Mouse (Mus musculus) embryonic facial prominence, embryonic 11.5 days (tissue): Measurements from ENCODE around the gene Pi4kb. TPM values are rescaled to one million over a fixed set of nuclear protein-coding genes. Genes with fewer than 3 reads are reported as not detected.
"Not testable (repeated sequence)": the region's sequence is repeated elsewhere in the genome, so short reads cannot be mapped to it uniquely, and the experiment has no call there.

Experiments
- ATAC-seq: fragments of 200-750 bp; cut with Nextera tagmentation; replicated peaks from 2 replicates; pipeline ENCODE4 v1.8.0; 2017; ENCODE audit warnings: low read depth; ENCODE audit not compliant: insufficient number of reproducible peaks, low FRiP score, low TSS enrichment
- DNase-seq: peaks from one replicate; pipeline ENCODE4 v3.0.0-alpha.2; 2015; ENCODE audit warnings: low spot score
- H3K27ac ChIP-seq: fragments of 300-500 bp; sonication (generic); replicated peaks from 2 replicates; pipeline ENCODE4 v1.5.1; 2014; ENCODE audit warnings: mild to moderate bottlenecking, low read depth, low read length, control low read depth
- H3K27me3 ChIP-seq: fragments of 300-500 bp; sonication (generic); 2 replicates; pipeline ENCODE4 v1.6.1; 2014; ENCODE audit warnings: mild to moderate bottlenecking, low read length, moderate library complexity, mixed read lengths; ENCODE audit not compliant: control insufficient read depth, insufficient read depth
- H3K36me3 ChIP-seq: fragments of 300-500 bp; sonication (generic); replicated peaks from 2 replicates; pipeline ENCODE4 v1.6.1; 2014; ENCODE audit warnings: low read depth, mild to moderate bottlenecking, low read length, moderate library complexity, mixed read lengths; ENCODE audit not compliant: control insufficient read depth, insufficient read depth
- H3K4me1 ChIP-seq: fragments of 300-500 bp; sonication (generic); 2 replicates; pipeline ENCODE4 v1.6.1; 2014; ENCODE audit warnings: low read length, mixed read lengths; ENCODE audit not compliant: control insufficient read depth, insufficient read depth
- H3K4me2 ChIP-seq: fragments of 300-500 bp; sonication (generic); 2 replicates; pipeline ENCODE4 v1.6.1; 2014; ENCODE audit warnings: low read depth, mild to moderate bottlenecking, control low read depth, low read length, moderate library complexity
- H3K4me3 ChIP-seq: fragments of 300-500 bp; sonication (generic); 2 replicates; pipeline ENCODE4 v1.5.1; 2014; ENCODE audit warnings: low read depth, low read length, control low read depth
- H3K9ac ChIP-seq: fragments of 300-500 bp; sonication (generic); replicated peaks from 2 replicates; pipeline ENCODE4 v1.6.1; 2014; ENCODE audit warnings: mild to moderate bottlenecking, control low read depth, low read length
- H3K9me3 ChIP-seq: fragments of 300-500 bp; sonication (generic); replicated peaks from 2 replicates; pipeline ENCODE4 v1.6.1; 2016; ENCODE audit warnings: mild to moderate bottlenecking, low read length, inconsistent platforms, mixed read lengths; ENCODE audit not compliant: control insufficient read depth
- WGBS: fragments of 180-500 bp; shearing (Covaris S2); extraction: QIAGEN DNeasy Blood & Tissue Kit; methylation state at CpG from one replicate; pipeline ENCODE4 v1.1.7; 2014; 5-methylcytosine and 5-hydroxymethylcytosine counted together
- polyA plus RNA-seq: library from polyadenylated mRNA; unstranded; fragments of >200 nt; fragmentation: Nextera tagmentation; extraction: Ambion mirVana; gene quantifications from 2 replicates; pipeline ENCODE4 v1.2.1, GENCODE M21; 2014

Gene Pi4kb
- polyA plus RNA-seq, 1 experiment from 2014 or later, result 30.1 TPM

- no peak for ATAC-seq
- no peak for DNase-seq
- no peak overlapping the region for H3K4me3 ChIP-seq
- no peak overlapping the region for H3K27ac ChIP-seq
- H3K27me3 ChIP-seq, result no peaks in the 10 kb centered on the region
- no peak overlapping the region for H3K9ac ChIP-seq
- H3K9me3 ChIP-seq, result no peaks in the 10 kb centered on the region
- H3K4me2 ChIP-seq, result no peak overlapping the region
- no peaks in the 10 kb centered on the region for H3K4me1 ChIP-seq
- 29% methylated on average over 11 of the region's 11 CpGs for WGBS
- no peaks in the 10 kb centered on the region for H3K36me3 ChIP-seq
Observed at GRCm38 (mm10) chr3:95024551-95024950, 50.0 kb downstream of the Pi4kb start.

DNA sequence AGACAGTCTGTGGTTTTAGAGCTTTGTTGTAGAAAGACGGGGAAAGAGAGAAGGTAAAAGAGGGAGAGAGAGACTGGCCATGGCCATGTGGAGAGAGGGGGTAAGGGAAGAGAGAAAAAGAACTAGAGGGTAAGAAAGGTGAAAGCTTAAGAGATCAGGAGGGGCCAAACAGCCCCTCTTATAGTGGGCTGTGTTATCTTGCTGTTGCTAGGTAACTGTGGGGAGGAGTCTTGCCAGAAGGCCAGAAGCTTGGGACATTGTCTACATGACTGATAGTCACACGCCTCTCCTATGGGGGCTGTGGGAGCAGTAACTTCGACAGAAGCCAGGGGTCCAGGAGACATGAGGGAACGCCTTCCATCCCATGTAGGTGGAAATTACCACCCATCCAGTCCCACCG lies 50.7 kb downstream of the Pi4kb start:
- no peaks in the 10 kb centered on the region for H3K4me1 ChIP-seq
- 69% methylated on average over 5 of the region's 5 CpGs for WGBS
- no peak overlapping the region for H3K9ac ChIP-seq
- no peak for DNase-seq
- H3K27me3 ChIP-seq, result no peaks in the 10 kb centered on the region
- no peak for ATAC-seq
- no peak overlapping the region for H3K27ac ChIP-seq
- H3K9me3 ChIP-seq, result no peaks in the 10 kb centered on the region
- no peak overlapping the region for H3K4me2 ChIP-seq
- no peaks in the 10 kb centered on the region for H3K36me3 ChIP-seq
- H3K4me3 ChIP-seq, result no peak overlapping the region

- Histone ChIP-seq H3K27ac (no peak overlapping the region), H3K4me1 (no peaks in the 10 kb centered on the region), H3K36me3 (no peaks in the 10 kb centered on the region; the same call in 1 of the 2 replicates), H3K9ac (no peak overlapping the region), H3K9me3 (no peaks in the 10 kb centered on the region), H3K4me2 (no peak overlapping the region), H3K4me3 (no peak overlapping the region), H3K27me3 (no peaks in the 10 kb centered on the region)
- ATAC-seq (no peak), DNase-seq (no peak)
- WGBS, result 68% methylated on average over 5 of the region's 5 CpGs
Observed at GRCm38 (mm10) chr3:95027057-95027645, 52.6 kb downstream of the Pi4kb start.

- H3K4me1 ChIP-seq, result no peaks in the 10 kb centered on the region
- no peak for ATAC-seq
- no peak for DNase-seq
- H3K27me3 ChIP-seq, result no peaks in the 10 kb centered on the region
- no peak overlapping the region for H3K9ac ChIP-seq
- H3K27ac ChIP-seq, result no peak overlapping the region
- no peak overlapping the region for H3K4me2 ChIP-seq
- no peaks in the 10 kb centered on the region for H3K9me3 ChIP-seq
- H3K36me3 ChIP-seq, result peaks cover 3% of the 10 kb centered on the region
- 70% methylated on average over 5 of the region's 5 CpGs for WGBS
- H3K4me3 ChIP-seq, result no peak overlapping the region
Observed at GRCm38 (mm10) chr3:95027701-95028100, 53.2 kb downstream of the Pi4kb start.

DNA sequence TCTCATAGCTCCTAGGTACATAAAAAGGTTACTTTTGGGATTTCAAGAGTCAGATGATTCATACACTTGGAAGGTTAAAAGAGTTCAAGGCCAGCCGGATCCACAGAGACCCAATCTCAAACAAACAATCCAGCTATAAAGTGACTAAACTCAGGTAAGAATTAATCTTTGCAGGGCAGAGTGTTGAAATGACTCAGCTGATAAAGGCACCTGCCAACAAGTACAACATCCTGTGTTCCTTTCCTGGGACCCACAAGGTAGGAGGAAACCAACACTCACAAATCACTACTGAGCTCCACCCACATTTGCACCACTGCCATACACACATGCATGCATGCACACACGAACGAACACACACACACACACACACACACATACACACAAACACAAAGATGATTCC lies 54.1 kb downstream of the Pi4kb start:
- 89% methylated on average over 3 of the region's 3 CpGs for WGBS
- H3K36me3 ChIP-seq, result peaks cover 5% of the 10 kb centered on the region
- ATAC-seq, result no peak
- H3K27me3 ChIP-seq, result no peaks in the 10 kb centered on the region
- no peak for DNase-seq
- H3K27ac ChIP-seq, result no peak overlapping the region
- H3K4me2 ChIP-seq, result no peak overlapping the region
- H3K9ac ChIP-seq, result no peak overlapping the region
- no peaks in the 10 kb centered on the region for H3K9me3 ChIP-seq
- H3K4me1 ChIP-seq, result no peaks in the 10 kb centered on the region
- H3K4me3 ChIP-seq, result no peak overlapping the region

DNA sequence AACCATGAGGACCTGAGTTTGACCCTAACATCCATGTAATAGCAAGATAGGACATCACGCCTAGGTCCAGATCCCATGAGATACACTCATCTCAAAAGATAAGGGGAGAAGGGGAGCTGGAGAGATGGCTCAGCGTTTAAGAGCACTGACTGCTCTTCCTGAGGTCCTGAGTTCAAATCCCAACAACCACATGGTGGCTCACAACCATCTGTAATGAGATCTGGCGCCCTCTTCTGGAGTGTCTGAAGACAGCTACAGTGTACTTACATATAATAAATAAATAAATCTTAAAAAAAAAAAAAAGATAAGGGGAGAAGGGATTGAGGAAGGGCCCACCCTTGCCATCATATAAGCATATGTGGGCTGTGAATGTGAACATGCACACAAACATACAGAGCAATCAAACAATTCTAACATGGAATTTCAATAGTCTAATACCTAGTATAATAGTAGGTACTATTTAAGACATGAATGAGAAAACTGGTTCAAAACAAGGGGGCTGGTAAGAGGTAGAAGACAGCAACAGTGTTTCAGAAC lies 54.8 kb downstream of the Pi4kb start:
- not testable (repeated sequence) for H3K9me3 ChIP-seq, DNase-seq, ATAC-seq, H3K4me1 ChIP-seq, H3K4me2 ChIP-seq, H3K36me3 ChIP-seq, H3K27ac ChIP-seq, H3K9ac ChIP-seq, H3K4me3 ChIP-seq, H3K27me3 ChIP-seq
- WGBS, result 78% methylated on average over 3 of the region's 3 CpGs

DNA sequence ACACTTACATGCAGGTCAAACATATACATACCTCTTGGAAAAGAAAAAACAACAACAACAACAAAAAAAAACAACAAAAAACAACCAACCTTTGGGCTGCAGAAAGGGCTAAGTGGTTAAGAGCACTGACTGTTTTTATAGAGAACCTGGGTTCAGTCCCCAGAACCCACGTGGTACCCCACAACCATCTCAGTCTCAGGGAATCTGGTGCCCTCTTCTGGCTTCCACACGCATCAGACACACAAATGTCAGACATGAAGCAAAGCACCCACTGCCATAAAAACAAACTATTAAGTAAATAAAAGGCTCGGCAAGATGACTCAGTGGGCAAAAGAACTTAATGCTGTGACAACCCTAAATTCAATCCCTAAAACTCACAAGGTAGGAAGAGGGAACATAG lies 55.4 kb downstream of the Pi4kb start:
- Histone ChIP-seq H3K9me3 (no peaks in the 10 kb centered on the region), H3K4me3 (no peak overlapping the region), H3K36me3 (peaks cover 10% of the 10 kb centered on the region), H3K9ac (no peak overlapping the region), H3K4me1 (no peaks in the 10 kb centered on the region), H3K4me2 (no peak overlapping the region), H3K27me3 (no peaks in the 10 kb centered on the region), H3K27ac (no peak overlapping the region)
- 71% methylated on average over 3 of the region's 3 CpGs for WGBS
- ATAC-seq (no peak), DNase-seq (no peak)

DNA sequence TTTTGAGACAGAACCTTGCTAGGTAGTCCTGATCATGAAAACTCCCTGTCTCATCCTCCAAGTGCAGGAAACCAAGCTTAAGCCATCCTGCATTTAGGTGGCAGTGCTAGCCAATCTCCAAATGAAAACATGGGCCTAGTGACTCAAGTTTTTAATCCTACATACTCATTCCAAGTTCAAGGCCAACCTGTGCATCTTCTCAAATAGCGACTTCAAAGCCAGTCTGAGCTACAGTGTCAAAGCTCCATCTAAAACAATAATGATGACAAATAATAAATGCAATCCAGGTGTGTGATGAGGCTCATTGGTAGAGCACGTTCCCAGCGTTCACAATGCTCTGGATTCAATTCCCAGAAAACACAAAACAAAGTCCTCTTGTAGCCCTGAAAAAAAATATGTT lies 67.1 kb downstream of the Pi4kb start:
- 18% methylated on average over 3 of the region's 3 CpGs for WGBS
- DNase-seq (no peak), ATAC-seq (no peak)
- no peaks in the 10 kb centered on the region for H3K36me3 ChIP-seq
- H3K4me3 ChIP-seq, result peak overlapping the region; percentile 63
- H3K27me3 ChIP-seq, result no peaks in the 10 kb centered on the region
- H3K9me3 ChIP-seq, result no peaks in the 10 kb centered on the region
- no peak overlapping the region for H3K27ac ChIP-seq
- H3K4me2 ChIP-seq, result peak overlapping the region; percentile 43
- no peaks in the 10 kb centered on the region for H3K4me1 ChIP-seq
- H3K9ac ChIP-seq, result peak overlapping the region; percentile 65
